Mouse (Mus musculus) neural tube, embryonic 14.5 days (tissue): ENCODE measurements around the gene Ndufb7. TPM values are rescaled to one million over a fixed set of nuclear protein-coding genes. Genes with fewer than 3 reads are reported as not detected.
"Not testable (repeated sequence)": the region's sequence is repeated elsewhere in the genome, so short reads cannot be mapped to it uniquely, and the experiment has no call there.

Experiments used
- ATAC-seq: fragments of 200-750 bp; cut with Nextera tagmentation; 2 replicates; pipeline ENCODE4 v1.8.0; 2017; ENCODE audit warnings: low read depth, mild to moderate bottlenecking, moderate TSS enrichment, moderate library complexity
- H3K27ac ChIP-seq: fragments of 300-500 bp; sonication (generic); 2 replicates; pipeline ENCODE4 v1.5.1; 2014; ENCODE audit warnings: low read depth, mild to moderate bottlenecking, control low read depth, low read length, moderate library complexity, mixed read lengths
- H3K27me3 ChIP-seq: fragments of 300-500 bp; sonication (generic); 2 replicates; pipeline ENCODE4 v1.6.1; 2014; ENCODE audit warnings: low read length; ENCODE audit not compliant: control insufficient read depth, insufficient read depth
- H3K36me3 ChIP-seq: fragments of 300-500 bp; sonication (generic); 2 replicates; pipeline ENCODE4 v1.6.1; 2014; ENCODE audit warnings: low read length, mixed read lengths; ENCODE audit not compliant: control insufficient read depth, insufficient read depth
- H3K4me1 ChIP-seq: fragments of 300-500 bp; sonication (generic); 2 replicates; pipeline ENCODE4 v1.6.1; 2014; ENCODE audit warnings: low read length; ENCODE audit not compliant: control insufficient read depth, insufficient read depth
- H3K4me2 ChIP-seq: fragments of 300-500 bp; sonication (generic); 2 replicates; pipeline ENCODE4 v1.6.1; 2014; ENCODE audit warnings: mild to moderate bottlenecking, low read depth, low read length, control low read depth
- H3K4me3 ChIP-seq: fragments of 300-500 bp; sonication (generic); 2 replicates; pipeline ENCODE4 v1.5.1; 2014; ENCODE audit warnings: low read depth, low read length, control low read depth, mixed read lengths
- H3K9ac ChIP-seq: fragments of 300-500 bp; sonication (generic); replicated peaks from 2 replicates; pipeline ENCODE4 v1.6.1; 2014; ENCODE audit warnings: low read depth, mild to moderate bottlenecking, control low read depth, low read length, mixed read lengths
- H3K9me3 ChIP-seq: fragments of 300-500 bp; sonication (generic); 2 replicates; pipeline ENCODE4 v1.6.1; 2016; ENCODE audit warnings: low read length; ENCODE audit not compliant: control insufficient read depth
- WGBS: fragments of 180-500 bp; shearing (Covaris S2); extraction: QIAGEN DNeasy Blood & Tissue Kit; methylation state at CpG from one replicate; pipeline ENCODE4 v1.1.7; 2014; 5-methylcytosine and 5-hydroxymethylcytosine counted together
- polyA plus RNA-seq: library from polyadenylated mRNA; unstranded; fragments of >200 nt; fragmentation: Nextera tagmentation; extraction: Ambion mirVana; gene quantifications from 2 replicates; pipeline ENCODE4 v1.2.1, GENCODE M21; 2014

Gene Ndufb7
- polyA plus RNA-seq, 1 experiment from 2014 or later = 348 TPM

- 75% methylated on average over 9 of the region's 9 CpGs for WGBS
- ATAC-seq = peak; percentile 26
- no peak overlapping the region; the same call in 1 of the 2 replicates for H3K4me2 ChIP-seq
Measured at GRCm38 (mm10) chr8:83565731-83566375, 618 bp upstream of the Ndufb7 start.

GRCm38 (mm10) chr8:83567668-83568067, 1.2 kb downstream of the Ndufb7 start:
- H3K36me3 ChIP-seq = peaks cover 14% of the 10 kb centered on the region
- H3K27ac ChIP-seq = no peak overlapping the region
- peak overlapping the region; percentile 92 for H3K4me2 ChIP-seq
- peaks cover 13% of the 10 kb centered on the region; the same call in 1 of the 2 replicates for H3K4me1 ChIP-seq
- no peaks in the 10 kb centered on the region for H3K9me3 ChIP-seq
- WGBS = 57% methylated on average over 3 of the region's 3 CpGs
- no peaks in the 10 kb centered on the region for H3K27me3 ChIP-seq
- ATAC-seq = no peak
- H3K4me3 ChIP-seq = peak overlapping the region; percentile 61
- H3K9ac ChIP-seq = peak overlapping the region; percentile 75; the same call in 1 of the 2 replicates

More at GRCm38 (mm10) chr8:83565731-83566375, 618 bp upstream of the Ndufb7 start:
- Histone ChIP-seq H3K9me3 (no peaks in the 10 kb centered on the region), H3K36me3 (0 out of 2 replicates have a peak, but pooled peaks cover 4% of the 10 kb centered on the region), H3K9ac (no peak overlapping the region), H3K4me3 (peak overlapping the region; percentile 61; the same call in 1 of the 2 replicates), H3K27me3 (no peaks in the 10 kb centered on the region), H3K27ac (no peak overlapping the region), H3K4me1 (peaks cover 13% of the 10 kb centered on the region; the same call in 1 of the 2 replicates)

- H3K9me3 ChIP-seq = no peaks in the 10 kb centered on the region
- ATAC-seq = no peak
- no peak overlapping the region for H3K4me2 ChIP-seq
- no peak overlapping the region for H3K27ac ChIP-seq
- peaks cover 13% of the 10 kb centered on the region; the same call in 1 of the 2 replicates for H3K4me1 ChIP-seq
- no peak overlapping the region for H3K9ac ChIP-seq
- H3K4me3 ChIP-seq = no peak overlapping the region
- WGBS = 66% methylated on average over 5 of the region's 5 CpGs
- no peaks in the 10 kb centered on the region for H3K27me3 ChIP-seq
- H3K36me3 ChIP-seq = peaks cover 18% of the 10 kb centered on the region
Measured at GRCm38 (mm10) chr8:83568128-83568527, 1.7 kb downstream of the Ndufb7 start.

GRCm38 (mm10) chr8:83568755-83569154, 2.3 kb downstream of the Ndufb7 start:
- no peak overlapping the region for H3K9ac ChIP-seq
- H3K4me3 ChIP-seq = no peak overlapping the region
- no peak overlapping the region for H3K27ac ChIP-seq
- 84% methylated on average over 5 of the region's 5 CpGs for WGBS
- H3K36me3 ChIP-seq = peaks cover 23% of the 10 kb centered on the region
- ATAC-seq = no peak
- no peak overlapping the region for H3K4me2 ChIP-seq
- H3K9me3 ChIP-seq = no peaks in the 10 kb centered on the region
- H3K4me1 ChIP-seq = peaks cover 13% of the 10 kb centered on the region; the same call in 1 of the 2 replicates
- H3K27me3 ChIP-seq = no peaks in the 10 kb centered on the region

- H3K4me3 ChIP-seq = no peak overlapping the region
- no peak overlapping the region for H3K4me2 ChIP-seq
- peaks cover 23% of the 10 kb centered on the region for H3K36me3 ChIP-seq
- 80% methylated on average over 4 of the region's 4 CpGs for WGBS
- no peak overlapping the region for H3K9ac ChIP-seq
- H3K27ac ChIP-seq = no peak overlapping the region
- H3K9me3 ChIP-seq = no peaks in the 10 kb centered on the region
- peaks cover 13% of the 10 kb centered on the region; the same call in 1 of the 2 replicates for H3K4me1 ChIP-seq
- ATAC-seq = no peak
- H3K27me3 ChIP-seq = no peaks in the 10 kb centered on the region
Measured at GRCm38 (mm10) chr8:83569165-83569564, 2.7 kb downstream of the Ndufb7 start.

- no peak for ATAC-seq
- WGBS = 87% methylated on average over 15 of the region's 15 CpGs
Measured at GRCm38 (mm10) chr8:83570272-83571000, 4.0 kb downstream of the Ndufb7 start.

GRCm38 (mm10) chr8:83571001-83571340, 4.5 kb downstream of the Ndufb7 start:
- WGBS = 95% methylated on average over 6 of the region's 7 CpGs
- not testable (repeated sequence) for H3K4me3 ChIP-seq, ATAC-seq, H3K27ac ChIP-seq, H3K4me2 ChIP-seq, H3K9me3 ChIP-seq, H3K27me3 ChIP-seq, H3K9ac ChIP-seq
- Histone ChIP-seq H3K36me3 (peaks cover 23% of the 10 kb centered on the region), H3K4me1 (peaks cover 13% of the 10 kb centered on the region; the same call in 1 of the 2 replicates)

More at GRCm38 (mm10) chr8:83570272-83571000, 4.0 kb downstream of the Ndufb7 start:
- Histone ChIP-seq H3K9ac (no peak overlapping the region), H3K27ac (no peak overlapping the region), H3K4me3 (no peak overlapping the region), H3K4me2 (no peak overlapping the region), H3K27me3 (no peaks in the 10 kb centered on the region), H3K4me1 (peaks cover 13% of the 10 kb centered on the region; the same call in 1 of the 2 replicates), H3K9me3 (no peaks in the 10 kb centered on the region), H3K36me3 (peaks cover 23% of the 10 kb centered on the region)

- Histone ChIP-seq H3K4me2 (no peak overlapping the region), H3K4me1 (peaks cover 17% of the 10 kb centered on the region; the same call in 1 of the 2 replicates), H3K27me3 (no peaks in the 10 kb centered on the region), H3K9me3 (no peaks in the 10 kb centered on the region), H3K9ac (no peak overlapping the region), H3K36me3 (peaks cover 23% of the 10 kb centered on the region), H3K27ac (no peak overlapping the region), H3K4me3 (no peak overlapping the region)
- 95% methylated on average over 10 of the region's 10 CpGs for WGBS
- no peak for ATAC-seq
Measured at GRCm38 (mm10) chr8:83571791-83572190, 5.3 kb downstream of the Ndufb7 start.
